Mouse (Mus musculus) midbrain, embryonic 11.5 days (tissue): Measurements from ENCODE around the gene Mybph. TPM values are rescaled to one million over a fixed set of nuclear protein-coding genes. Genes with fewer than 3 reads are reported as not detected.

Source experiments
- ATAC-seq: fragments of 200-750 bp; cut with Nextera tagmentation; 2 replicates; pipeline ENCODE4 v1.8.0; 2017; ENCODE audit warnings: moderate TSS enrichment, moderate library complexity; ENCODE audit not compliant: low FRiP score
- DNase-seq: peaks from one replicate; pipeline ENCODE4 v3.0.0; 2015; ENCODE audit warnings: low spot score; ENCODE audit errors: missing footprints
- H3K27ac ChIP-seq: fragments of 300-500 bp; sonication (generic); 2 replicates; pipeline ENCODE4 v1.5.1; 2014; ENCODE audit warnings: low read depth, low read length
- H3K27me3 ChIP-seq: fragments of 300-500 bp; sonication (generic); 2 replicates; pipeline ENCODE4 v1.6.1; 2014; ENCODE audit warnings: mild to moderate bottlenecking, low read length, moderate library complexity, mixed read lengths; ENCODE audit not compliant: control insufficient read depth, insufficient read depth
- H3K36me3 ChIP-seq: fragments of 300-500 bp; sonication (generic); 2 replicates; pipeline ENCODE4 v1.6.1; 2014; ENCODE audit warnings: mild to moderate bottlenecking, low read length, moderate library complexity, mixed read lengths; ENCODE audit not compliant: control insufficient read depth, insufficient read depth
- H3K4me1 ChIP-seq: fragments of 300-500 bp; sonication (generic); 2 replicates; pipeline ENCODE4 v1.6.1; 2014; ENCODE audit warnings: low read length; ENCODE audit not compliant: control insufficient read depth, insufficient read depth
- H3K4me2 ChIP-seq: fragments of 300-500 bp; sonication (generic); 2 replicates; pipeline ENCODE4 v1.6.1; 2014; ENCODE audit warnings: mild to moderate bottlenecking, moderate library complexity
- H3K4me3 ChIP-seq: fragments of 300-500 bp; sonication (generic); 2 replicates; pipeline ENCODE4 v1.5.1; 2014; ENCODE audit warnings: low read depth, low read length
- H3K9ac ChIP-seq: fragments of 300-500 bp; sonication (generic); 2 replicates; pipeline ENCODE4 v1.6.1; 2014; ENCODE audit warnings: low read length
- H3K9me3 ChIP-seq: fragments of 300-500 bp; sonication (generic); 2 replicates; pipeline ENCODE4 v1.6.1; 2016; ENCODE audit warnings: low read length; ENCODE audit not compliant: control insufficient read depth
- WGBS: fragments of 180-500 bp; shearing (Covaris S2); extraction: QIAGEN DNeasy Blood & Tissue Kit; methylation state at CpG from one replicate; pipeline ENCODE4 v1.1.7; 2014; 5-methylcytosine and 5-hydroxymethylcytosine counted together
- polyA plus RNA-seq: library from polyadenylated mRNA; unstranded; fragments of >200 nt; fragmentation: Nextera tagmentation; extraction: Ambion mirVana; gene quantifications from 2 replicates; pipeline ENCODE4 v1.2.1, GENCODE M21; 2014

Mybph gene
- polyA plus RNA-seq, 1 experiment from 2014 or later = 0.12 TPM

DNA sequence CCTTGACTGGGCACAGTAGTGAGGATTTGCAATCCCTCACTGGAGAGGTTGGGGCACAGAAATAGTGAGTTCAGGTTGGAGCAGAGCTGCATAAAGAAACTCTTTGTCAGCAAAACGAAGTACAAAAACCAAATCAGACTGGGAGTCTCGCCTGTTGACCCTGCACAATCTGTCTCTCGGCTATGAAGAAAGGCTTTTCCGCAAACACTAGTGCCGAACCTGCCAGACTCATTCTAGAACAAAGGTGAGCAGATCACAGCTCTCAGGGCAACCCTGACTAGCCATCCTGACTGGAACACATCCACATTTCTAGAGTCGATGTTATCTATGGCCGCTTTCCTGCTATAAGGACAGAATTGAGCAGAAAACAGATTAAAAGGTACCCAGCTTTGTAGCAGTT lies 20.2 kb upstream of the Mybph start:
- no peak overlapping the region for H3K4me3 ChIP-seq
- WGBS = 71% methylated on average over 7 of the region's 7 CpGs
- H3K27ac ChIP-seq = no peak overlapping the region
- no peaks in the 10 kb centered on the region for H3K4me1 ChIP-seq
- DNase-seq (peak; percentile 79), ATAC-seq (no peak)
- H3K9ac ChIP-seq = no peak overlapping the region
- H3K9me3 ChIP-seq = no peaks in the 10 kb centered on the region
- no peaks in the 10 kb centered on the region for H3K36me3 ChIP-seq
- no peaks in the 10 kb centered on the region for H3K27me3 ChIP-seq
- H3K4me2 ChIP-seq = no peak overlapping the region

DNA sequence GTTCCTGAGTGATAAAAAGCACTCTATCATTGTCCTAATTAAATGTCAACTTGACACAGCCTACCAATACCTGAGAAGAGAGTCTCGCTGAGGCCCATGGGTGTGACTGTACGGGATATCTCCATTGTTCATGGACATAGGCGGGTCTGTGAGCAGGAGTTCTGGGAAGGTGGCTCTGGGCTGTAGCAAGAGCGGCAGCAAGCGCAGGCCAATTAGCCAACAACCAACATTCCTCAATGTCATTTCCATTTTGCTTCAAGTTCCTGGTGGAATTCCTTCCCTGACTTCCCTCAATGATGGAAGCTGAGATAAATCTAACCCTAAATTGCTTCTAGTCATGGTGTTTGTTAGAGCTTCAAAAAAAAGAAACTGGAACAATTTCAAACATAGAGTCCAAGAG lies 15.3 kb upstream of the Mybph start:
- DNase-seq (no peak), ATAC-seq (no peak)
- WGBS = 92% methylated on average over 5 of the region's 5 CpGs
- H3K9ac ChIP-seq = no peak overlapping the region
- no peaks in the 10 kb centered on the region for H3K27me3 ChIP-seq
- no peak overlapping the region for H3K27ac ChIP-seq
- no peak overlapping the region for H3K4me3 ChIP-seq
- no peaks in the 10 kb centered on the region for H3K36me3 ChIP-seq
- peaks cover 3% of the 10 kb centered on the region; the same call in 1 of the 2 replicates for H3K4me1 ChIP-seq
- H3K4me2 ChIP-seq = no peak overlapping the region
- no peaks in the 10 kb centered on the region for H3K9me3 ChIP-seq

DNA sequence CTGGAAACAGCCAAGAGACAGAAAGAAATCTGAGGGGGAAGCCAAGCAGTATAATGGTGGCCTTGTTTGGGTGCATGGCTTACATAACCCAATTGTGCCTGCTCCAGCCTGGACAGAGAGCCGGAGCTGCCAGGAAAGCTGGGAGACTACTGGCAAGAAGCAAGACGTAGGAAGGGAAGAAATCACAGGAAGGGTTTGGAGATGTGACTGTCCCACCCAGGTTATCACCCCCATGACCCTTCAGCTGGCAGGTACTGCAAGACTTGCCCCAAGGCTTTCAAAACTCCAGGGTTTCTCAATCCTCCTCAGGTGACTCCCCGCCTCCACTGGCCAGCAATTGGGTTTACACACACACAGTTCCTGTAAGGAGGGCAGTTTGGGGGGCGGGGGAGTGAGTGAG lies 11.2 kb upstream of the Mybph start, which contains the start of gene Chil1:
Chil1 (plus strand) TSS at position 152 of the 400 bp plus-strand sequence.
- Histone ChIP-seq H3K4me1 (peaks cover 3% of the 10 kb centered on the region; the same call in 1 of the 2 replicates), H3K27me3 (no peaks in the 10 kb centered on the region), H3K27ac (no peak within 1 kb of the TSS), H3K9ac (no peak within 1 kb of the TSS), H3K4me2 (no peak within 1 kb of the TSS), H3K9me3 (no peaks in the 10 kb centered on the region), H3K36me3 (no peaks in the 10 kb centered on the region), H3K4me3 (no peak within 1 kb of the TSS)
- 49% methylated on average over 4 of the region's 4 CpGs for WGBS
- no peak for DNase-seq
- ATAC-seq = no peak

DNA sequence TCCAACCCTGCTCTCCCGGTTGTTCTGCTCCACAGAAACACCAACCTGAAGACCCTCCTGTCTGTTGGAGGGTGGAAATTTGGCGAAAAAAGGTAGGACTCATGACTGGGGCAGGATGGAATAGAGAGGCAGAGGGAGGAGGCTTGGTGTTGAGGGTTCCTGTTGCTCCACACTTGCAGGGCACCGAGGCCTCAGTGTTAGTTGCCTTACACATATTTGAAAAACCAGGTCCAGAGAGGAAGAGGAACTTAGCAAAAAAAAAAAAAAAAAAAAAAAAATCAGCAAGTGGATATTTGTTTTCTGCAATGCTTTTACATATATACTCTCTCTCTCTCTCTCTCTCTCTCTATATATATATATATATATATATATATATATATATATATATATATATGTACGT lies 9.2 kb upstream of the Mybph start:
- no peak overlapping the region for H3K4me2 ChIP-seq
- no peak for DNase-seq
- ATAC-seq = no peak
- H3K9ac ChIP-seq = no peak overlapping the region
- H3K27ac ChIP-seq = no peak overlapping the region
- no peak overlapping the region for H3K4me3 ChIP-seq
- no peaks in the 10 kb centered on the region for H3K27me3 ChIP-seq
- WGBS = 91% methylated on average over 4 of the region's 4 CpGs
- no peaks in the 10 kb centered on the region for H3K9me3 ChIP-seq
- no peaks in the 10 kb centered on the region for H3K36me3 ChIP-seq
- no peaks in the 10 kb centered on the region for H3K4me1 ChIP-seq

DNA sequence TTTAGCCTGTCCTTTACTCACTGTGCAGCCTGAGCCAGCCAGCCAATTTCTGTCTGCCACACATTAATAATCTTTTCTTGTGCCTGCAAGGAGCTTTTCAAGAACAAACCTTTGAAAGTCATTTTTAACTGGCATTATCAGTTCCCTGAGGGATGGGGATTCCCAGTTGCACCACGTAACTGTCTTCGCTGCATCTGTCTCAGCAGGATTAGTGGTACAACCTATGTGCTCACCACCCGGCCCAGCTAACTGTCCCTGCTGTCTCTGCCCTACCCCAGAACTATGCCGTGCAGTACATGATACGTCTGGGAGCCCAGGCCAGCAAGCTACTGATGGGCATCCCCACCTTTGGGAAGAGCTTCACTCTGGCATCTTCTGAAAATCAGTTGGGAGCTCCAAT lies 5.0 kb upstream of the Mybph start:
- H3K9ac ChIP-seq = no peak overlapping the region
- no peaks in the 10 kb centered on the region for H3K9me3 ChIP-seq
- DNase-seq = no peak
- ATAC-seq = no peak
- no peak overlapping the region for H3K4me2 ChIP-seq
- WGBS = 82% methylated on average over 5 of the region's 5 CpGs
- no peak overlapping the region for H3K27ac ChIP-seq
- H3K27me3 ChIP-seq = no peaks in the 10 kb centered on the region
- H3K4me1 ChIP-seq = no peaks in the 10 kb centered on the region
- no peak overlapping the region for H3K4me3 ChIP-seq
- H3K36me3 ChIP-seq = no peaks in the 10 kb centered on the region

DNA sequence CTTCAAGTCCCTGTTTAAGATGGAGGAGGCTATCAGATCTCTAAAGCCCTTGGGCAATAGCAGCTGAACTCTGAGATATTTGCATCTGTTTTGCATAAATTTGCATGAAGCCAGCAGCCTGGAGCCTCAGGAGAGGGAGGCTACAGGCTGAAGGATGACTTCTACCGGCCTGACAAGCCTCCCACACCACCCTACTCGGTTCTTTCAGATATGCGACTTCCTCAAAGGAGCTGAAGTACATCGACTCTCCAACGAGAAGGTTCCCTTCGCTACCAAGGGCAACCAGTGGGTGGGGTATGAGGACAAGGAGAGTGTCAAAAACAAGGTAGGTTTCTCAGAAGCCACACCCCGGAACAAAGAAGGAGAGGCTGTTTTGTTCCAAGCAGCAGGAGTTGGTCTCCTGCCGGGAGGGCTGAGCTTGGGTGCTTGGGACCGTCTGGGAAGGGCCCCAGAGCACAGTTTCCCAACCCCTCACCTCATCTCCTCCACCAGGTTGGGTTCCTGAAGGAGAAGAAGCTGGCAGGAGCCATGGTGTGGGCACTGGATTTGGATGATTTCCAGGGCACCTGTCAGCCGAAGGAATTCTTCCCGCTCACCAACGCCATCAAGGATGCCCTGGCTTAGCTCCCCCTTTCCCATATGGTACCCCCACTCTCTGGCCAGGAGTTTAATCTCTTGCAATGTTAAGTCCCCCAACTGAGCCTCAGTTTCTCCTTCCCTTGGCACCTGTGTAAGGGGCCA lies 4.1 kb upstream of the Mybph start:
- Histone ChIP-seq H3K4me3 (no peak overlapping the region), H3K4me1 (no peaks in the 10 kb centered on the region), H3K9me3 (no peaks in the 10 kb centered on the region), H3K9ac (no peak overlapping the region), H3K4me2 (no peak overlapping the region), H3K27ac (no peak overlapping the region), H3K36me3 (no peaks in the 10 kb centered on the region), H3K27me3 (no peaks in the 10 kb centered on the region)
- no peak; the same call in 1 of the 2 replicates for ATAC-seq
- no peak for DNase-seq
- 23% methylated on average over 12 of the region's 12 CpGs for WGBS

DNA sequence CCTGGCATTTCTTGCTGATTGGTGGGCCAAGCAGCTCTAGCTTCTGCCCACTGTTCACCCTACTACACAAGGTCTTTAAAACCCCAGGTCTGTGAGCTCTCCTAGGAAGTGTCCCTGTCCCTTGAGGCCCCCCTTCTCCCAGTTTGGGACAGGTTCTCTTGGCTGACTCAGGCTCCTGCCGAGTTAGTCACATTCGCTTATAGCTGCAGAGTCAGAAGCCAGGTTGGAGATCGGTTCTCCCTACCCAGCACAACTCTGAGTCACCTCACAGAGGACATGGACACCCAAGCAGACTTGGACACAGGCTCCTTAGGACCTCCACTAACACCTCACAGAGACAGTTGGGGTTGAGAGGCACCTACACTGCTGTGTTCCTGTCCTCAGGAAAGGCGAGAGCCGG lies 2.1 kb upstream of the Mybph start:
- WGBS = 88% methylated on average over 5 of the region's 5 CpGs
- no peak for ATAC-seq

DNA sequence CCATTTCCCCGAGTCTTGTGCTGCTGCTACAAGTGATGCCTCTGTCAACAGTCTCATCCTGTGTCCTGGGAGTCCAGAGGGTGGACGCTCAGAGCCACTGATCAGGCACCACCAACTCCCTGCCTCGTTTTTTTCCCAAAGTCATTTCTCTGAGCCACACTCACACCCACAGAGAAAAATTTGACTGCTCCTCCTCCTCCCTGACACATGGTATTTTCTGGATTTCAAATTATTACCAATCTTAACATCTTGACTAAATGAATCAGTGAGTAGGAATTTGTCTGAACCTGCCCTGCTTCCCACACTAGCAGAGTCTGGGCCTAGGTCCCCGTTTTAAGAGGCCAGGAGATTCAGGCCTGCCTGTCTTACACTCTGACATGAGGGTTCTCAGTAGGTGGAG lies 1.2 kb upstream of the Mybph start:
- ATAC-seq (no peak), DNase-seq (no peak)
- no peaks in the 10 kb centered on the region for H3K27me3 ChIP-seq
- H3K4me1 ChIP-seq = no peaks in the 10 kb centered on the region
- H3K9ac ChIP-seq = no peak overlapping the region
- H3K27ac ChIP-seq = no peak overlapping the region
- no peaks in the 10 kb centered on the region for H3K9me3 ChIP-seq
- 65% methylated on average over 4 of the region's 4 CpGs for WGBS
- H3K36me3 ChIP-seq = no peaks in the 10 kb centered on the region
- no peak overlapping the region for H3K4me3 ChIP-seq
- H3K4me2 ChIP-seq = no peak overlapping the region

More for the DNA sequence above, 2.1 kb upstream of the Mybph start:
- H3K9ac ChIP-seq = no peak overlapping the region
- H3K4me2 ChIP-seq = no peak overlapping the region
- no peak for DNase-seq
- no peaks in the 10 kb centered on the region for H3K36me3 ChIP-seq
- H3K27ac ChIP-seq = no peak overlapping the region
- no peak overlapping the region for H3K4me3 ChIP-seq
- H3K27me3 ChIP-seq = no peaks in the 10 kb centered on the region
- H3K9me3 ChIP-seq = no peaks in the 10 kb centered on the region
- H3K4me1 ChIP-seq = no peaks in the 10 kb centered on the region

DNA sequence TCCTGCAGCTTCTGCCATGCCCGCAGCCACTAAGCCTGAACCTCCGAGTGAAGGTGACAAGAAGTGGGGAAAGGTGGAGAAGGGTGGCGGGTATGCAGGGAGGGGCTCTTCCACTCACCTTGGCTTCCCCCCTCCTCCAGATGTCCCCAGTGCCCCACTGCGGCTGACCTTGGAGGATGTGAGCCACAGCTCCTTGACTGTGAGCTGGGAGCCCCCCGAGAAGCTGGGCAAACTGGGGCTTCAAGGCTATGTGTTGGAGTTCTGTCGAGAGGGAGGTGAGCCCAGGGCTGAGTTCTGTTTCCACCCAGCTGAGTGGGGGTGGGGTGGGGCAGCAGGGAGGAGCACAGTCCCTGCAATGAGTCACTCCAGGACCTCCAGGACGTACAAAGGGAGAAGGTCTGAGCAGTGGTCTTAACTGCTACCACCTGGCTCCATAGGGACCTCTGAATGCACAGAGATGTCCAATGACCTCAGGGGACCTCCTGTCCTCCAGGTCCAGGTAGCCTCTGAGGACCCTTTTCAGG lies 488 bp downstream of the Mybph start:
- no peak overlapping the region for H3K9ac ChIP-seq
- 69% methylated on average over 7 of the region's 7 CpGs for WGBS
- no peak overlapping the region for H3K4me3 ChIP-seq
- no peaks in the 10 kb centered on the region for H3K27me3 ChIP-seq
- no peaks in the 10 kb centered on the region for H3K9me3 ChIP-seq
- no peak overlapping the region for H3K4me2 ChIP-seq
- H3K36me3 ChIP-seq = no peaks in the 10 kb centered on the region
- H3K4me1 ChIP-seq = no peaks in the 10 kb centered on the region
- H3K27ac ChIP-seq = no peak overlapping the region
- DNase-seq (no peak), ATAC-seq (no peak)
